Mouse (Mus musculus) lung, adult 10 weeks (tissue): Measurements from ENCODE around the gene Ccr1. TPM values are rescaled to one million over a fixed set of nuclear protein-coding genes. Genes with fewer than 3 reads are reported as not detected.

Experiments
- polyA plus RNA-seq: library from polyadenylated mRNA; stranded (reverse); fragments of 350-450 nt; fragmentation: Illumina TruSeq; extraction: RNeasy Lipid Tissue Mini Kit (QIAGEN cat#74804); gene quantifications from one replicate; pipeline ENCODE4 v1.2.3, GENCODE M21; 2014; ENCODE audit warnings: low read depth, low replicate concordance; ENCODE audit not compliant: insufficient read depth

Ccr1 gene
- polyA plus RNA-seq, result 6.5 TPM

GRCm38 (mm10) chr9:123968290-123968912 is at the start of gene Ccr1:
Gene Ccr1, minus strand, starts transcription at chr9:123968692.

GRCm38 (mm10) chr9:123978308-123978707 is 9.8 kb upstream of the Ccr1 start, which contains the start of gene Ccr1l1:
Gene Ccr1l1, minus strand, starts transcription at chr9:123978408.

Other genes starting within 250 kb of the Ccr1 start
- 4.9 TPM for gene Cxcr6, start 162.2 kb downstream of the Ccr1 start, polyA plus RNA-seq
- 6.7 TPM for gene Fyco1, start 116.8 kb downstream of the Ccr1 start, polyA plus RNA-seq
- 0.53 TPM for gene Xcr1, start 106.7 kb downstream of the Ccr1 start, polyA plus RNA-seq
- gene Ccr1l1, start 9.7 kb upstream of the Ccr1 start, polyA plus RNA-seq, result not detected
- gene Ccr3, start 53.3 kb upstream of the Ccr1 start, polyA plus RNA-seq, result 0.77 TPM
- 14.0 TPM for gene Ccr2, start 133.3 kb upstream of the Ccr1 start, polyA plus RNA-seq
- 3.4 TPM for gene Ccr5, start 152.9 kb upstream of the Ccr1 start, polyA plus RNA-seq